Mouse (Mus musculus) layer of hippocampus, postnatal 10 days (tissue): ENCODE measurements around the gene Fkbp1b. TPM values are rescaled to one million over a fixed set of nuclear protein-coding genes. Genes with fewer than 3 reads are reported as not detected.
"Not testable (repeated sequence)": the region's sequence is repeated elsewhere in the genome, so short reads cannot be mapped to it uniquely, and the experiment has no call there.

Experiments used
- DNase-seq, 2 experiments: peaks; one replicate each; pipeline ENCODE4 v3.0.0; 2021; ENCODE audit warnings: low spot score in 2 of 2
- total RNA-seq, 2 experiments: library from RNA; stranded (reverse); gene quantifications; 2 replicates each; pipeline ENCODE4 v1.2.3; 2021

Gene Fkbp1b
- total RNA-seq, 2 experiments from 2014 or later: 115 to 124 TPM

DNA sequence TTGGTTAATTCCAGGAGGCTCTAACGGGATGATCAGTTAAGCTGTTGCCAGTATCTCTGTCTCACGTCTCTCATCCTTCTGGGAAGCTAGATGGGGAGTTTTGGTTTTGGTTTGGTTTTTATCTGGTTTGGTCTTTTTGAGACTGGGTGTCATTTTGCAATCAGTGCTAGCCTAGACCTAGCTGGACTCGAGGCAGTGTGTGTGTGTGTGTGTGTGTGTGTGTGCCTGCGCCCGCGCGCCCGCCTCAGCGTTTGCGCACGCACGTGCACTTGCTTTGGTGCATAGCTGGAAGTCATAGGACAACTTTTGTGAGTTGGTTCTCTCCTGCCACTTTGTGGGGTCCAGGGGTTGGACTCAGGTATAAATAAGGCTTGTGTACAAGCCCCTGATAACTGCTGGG is 2.4 kb upstream of the Fkbp1b start:
- peak; percentile 20 to 36 for DNase-seq

DNA sequence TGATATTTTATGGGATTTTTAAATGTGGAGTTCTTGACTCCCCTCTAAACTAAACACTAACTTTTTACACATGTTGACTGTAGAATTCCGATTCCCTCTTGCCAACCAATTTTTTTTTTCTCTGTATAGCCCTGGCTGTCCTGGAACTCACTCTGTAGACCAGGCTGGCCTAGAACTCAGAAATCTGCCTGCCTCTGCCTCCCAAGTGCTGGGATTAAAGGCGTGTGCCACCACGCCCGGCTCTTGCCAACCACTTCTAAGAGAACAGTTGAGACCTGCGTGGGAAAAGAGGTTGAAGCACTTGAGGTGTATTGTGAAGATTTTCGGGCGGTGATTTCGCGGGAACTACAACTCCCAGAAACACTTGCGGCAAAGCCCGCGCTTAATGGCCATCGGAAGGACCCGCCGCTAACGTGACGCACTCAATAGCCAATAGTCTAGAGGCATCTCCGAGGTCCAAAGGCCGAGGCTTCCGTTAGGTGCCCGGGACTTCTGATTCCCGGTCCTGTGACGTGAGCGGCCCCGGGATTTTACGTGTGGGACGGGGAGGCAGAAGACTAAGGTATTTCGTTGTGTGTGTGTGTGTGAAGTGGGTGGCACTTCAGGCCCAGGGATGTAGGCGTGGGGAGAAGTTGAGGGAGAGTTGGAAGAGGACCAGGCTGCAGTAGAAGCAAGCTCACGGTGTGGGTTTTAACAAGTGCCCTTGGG is 1.7 kb upstream of the Fkbp1b start, which contains the start of gene Wdcp:
Gene Wdcp (plus strand): TSS at position 414 of the 708 bp plus-strand sequence.
- peak; percentile 81 to 87 for DNase-seq

- no peak for DNase-seq
Measured at GRCm38 (mm10) chr12:4842456-4842855, 1.1 kb upstream of the Fkbp1b start.

- DNase-seq: peak in 1 of 2 experiments; percentile 39
Measured at GRCm38 (mm10) chr12:4840741-4841140, 650 bp downstream of the Fkbp1b start.

DNA sequence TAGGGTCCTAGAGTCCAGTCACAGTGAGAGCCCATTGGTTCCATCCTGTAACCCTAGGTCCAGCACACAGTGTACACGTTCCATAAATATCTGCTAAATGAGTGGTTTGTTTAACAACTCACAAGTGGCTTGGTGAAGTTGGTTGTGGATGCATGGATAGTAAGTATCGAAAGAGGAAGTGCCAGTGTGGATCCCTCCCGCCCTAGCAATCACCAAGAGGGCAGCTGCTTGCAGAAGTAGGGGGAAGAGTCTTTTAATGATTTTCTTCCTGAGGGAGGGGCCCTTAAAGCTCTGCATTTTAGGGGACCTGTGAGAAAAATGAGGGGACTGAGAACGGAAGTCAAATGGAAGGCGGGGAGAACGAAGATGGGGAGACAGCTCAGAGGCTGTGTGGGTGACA is 1.4 kb downstream of the Fkbp1b start:
- no peak for DNase-seq

DNA sequence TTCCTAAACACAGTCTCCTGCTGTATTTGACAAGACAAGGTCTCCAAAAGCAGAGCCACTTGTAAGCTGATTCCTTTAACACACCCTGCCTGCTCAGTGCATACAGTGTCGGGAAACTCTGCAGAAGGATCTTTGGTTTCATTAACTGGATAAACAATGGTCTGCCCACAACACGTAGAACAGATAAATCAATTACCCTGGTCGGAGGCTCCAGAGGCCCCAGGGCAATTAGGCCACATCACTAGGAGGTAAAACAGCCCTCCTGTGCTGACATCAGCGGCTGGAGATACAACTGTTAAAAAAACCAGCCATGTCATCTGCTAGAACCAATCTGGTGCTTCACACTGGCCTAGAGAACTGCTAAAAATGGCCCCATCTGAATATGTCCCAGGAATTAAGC is 4.4 kb downstream of the Fkbp1b start:
- no peak for DNase-seq

DNA sequence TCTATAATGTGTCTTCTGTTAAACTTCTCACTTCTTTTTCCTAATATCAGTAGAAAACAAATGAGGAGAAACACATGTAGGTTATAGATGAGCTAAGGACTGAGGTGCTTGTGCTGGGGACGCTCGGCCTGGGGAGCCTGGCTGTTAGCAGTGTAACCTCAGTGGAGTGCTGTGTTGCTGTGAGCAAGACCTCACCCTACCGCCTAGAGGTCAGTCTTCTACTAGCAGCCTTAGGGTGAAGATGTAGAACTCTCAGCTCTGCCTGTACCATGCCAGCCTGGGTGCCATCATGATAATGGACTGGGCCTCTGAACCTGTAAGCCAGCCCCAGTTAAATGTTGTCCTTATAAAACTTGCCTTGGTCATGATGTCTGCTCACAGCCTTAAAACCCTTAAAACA is 14.1 kb downstream of the Fkbp1b start:
- no peak for DNase-seq

DNA sequence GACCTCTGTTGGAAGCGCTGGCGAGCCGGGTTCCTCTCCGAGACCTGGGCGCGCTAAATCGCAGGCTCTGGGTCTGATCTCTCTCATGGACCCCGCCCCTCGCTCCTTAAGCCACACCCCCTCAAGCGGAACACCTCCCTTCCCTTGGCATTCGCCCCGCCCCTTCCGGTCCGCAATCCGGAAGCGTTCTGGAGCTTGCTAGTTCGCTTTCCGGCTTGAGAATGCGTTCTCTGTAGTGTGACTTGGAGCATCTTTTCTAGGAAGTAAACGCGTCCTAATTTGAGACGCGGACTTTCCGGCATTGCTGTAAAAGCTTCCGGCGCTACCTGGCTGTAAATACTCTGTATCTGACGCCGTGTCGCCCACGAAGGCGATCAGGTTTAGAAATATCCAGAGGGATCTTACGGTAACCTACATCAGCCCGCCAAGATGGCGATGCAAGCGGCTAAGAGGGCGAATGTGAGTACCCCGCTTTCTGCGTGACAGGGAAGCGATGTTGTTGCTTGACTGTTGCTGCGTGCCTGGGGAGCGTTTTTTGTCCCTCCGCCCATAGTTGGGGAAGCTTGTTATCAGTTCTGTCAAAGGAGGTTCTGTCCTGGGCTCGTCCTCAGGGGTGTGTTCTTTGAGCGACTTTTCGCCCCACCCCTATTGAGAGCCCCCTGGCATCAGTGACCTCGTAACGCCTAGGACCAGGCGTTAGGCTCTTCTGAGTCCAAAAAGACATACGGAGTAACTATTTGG is 23.9 kb downstream of the Fkbp1b start, which contains the start of gene Sf3b6:
Gene Sf3b6 (plus strand): TSS at position 184 of the 741 bp plus-strand sequence.
- peak; percentile 98 to 99 for DNase-seq

GRCm38 (mm10) chr12:4816680-4817360 is 24.6 kb downstream of the Fkbp1b start:
- DNase-seq: no peak

GRCm38 (mm10) chr12:4813636-4814035 is 27.8 kb downstream of the Fkbp1b start:
- DNase-seq: no peak

DNA sequence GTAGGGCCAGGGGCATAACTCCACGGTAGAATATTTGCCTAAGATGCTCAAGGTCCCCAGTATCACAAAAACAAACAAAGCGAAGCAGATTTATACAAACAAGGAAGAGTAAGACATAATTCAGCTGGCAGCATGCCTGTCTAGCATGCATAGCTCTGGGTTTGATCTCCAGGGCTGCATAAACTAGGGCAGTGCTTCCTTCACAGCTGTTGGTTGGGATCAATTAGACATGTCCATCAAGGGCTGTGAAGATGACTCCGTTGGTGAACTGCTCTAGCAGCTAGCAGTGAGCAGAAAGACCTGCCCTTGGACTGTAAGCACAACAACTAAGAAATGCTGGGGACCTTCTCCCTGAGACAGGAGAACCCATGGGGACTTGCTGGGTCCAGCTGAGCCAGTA is 29.7 kb downstream of the Fkbp1b start:
- no peak for DNase-seq

DNA sequence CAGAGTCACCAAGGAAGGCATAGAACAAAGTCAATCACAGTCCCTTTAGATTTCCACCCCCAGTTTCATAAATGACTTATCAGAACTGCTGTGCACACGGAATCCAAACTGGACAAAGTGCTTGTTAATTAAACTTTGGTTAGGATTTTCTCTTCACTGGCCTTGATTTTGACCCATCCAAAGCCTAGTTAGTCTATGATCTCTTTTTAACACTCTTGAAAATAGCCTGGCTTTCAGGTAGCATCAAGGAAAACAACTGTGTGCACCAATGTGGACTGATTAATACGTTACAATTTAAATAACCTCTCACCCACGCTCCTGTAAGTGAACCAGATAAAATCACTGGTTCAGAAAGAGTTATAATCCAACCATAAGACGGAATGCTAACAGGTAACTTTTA is 30.4 kb downstream of the Fkbp1b start:
- DNase-seq: no peak

- not testable (repeated sequence) for DNase-seq
Measured at GRCm38 (mm10) chr12:4797471-4797870, 43.9 kb downstream of the Fkbp1b start.

DNA sequence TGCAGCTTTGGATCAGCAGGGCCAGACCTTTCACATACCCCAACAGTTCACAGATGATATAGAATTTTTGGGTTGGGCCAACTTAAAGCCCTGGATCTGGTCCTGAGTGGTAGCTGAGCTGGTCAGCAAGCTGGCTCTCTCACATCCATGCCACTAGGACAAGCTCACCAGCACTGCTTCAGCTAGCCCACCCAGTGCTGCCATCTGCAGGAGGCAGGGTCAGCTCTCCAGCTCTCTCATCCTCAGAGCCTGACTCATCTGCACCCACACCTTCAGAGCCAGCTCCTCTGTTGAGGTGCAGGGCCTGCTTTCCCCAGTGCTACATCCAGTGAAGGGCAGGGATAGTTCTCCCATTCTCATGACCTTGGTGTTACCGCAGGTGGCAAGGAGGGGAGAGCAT is 47.7 kb downstream of the Fkbp1b start:
- DNase-seq: peak in 1 of 2 experiments; percentile 54

GRCm38 (mm10) chr12:4788128-4788527 is 53.3 kb downstream of the Fkbp1b start:
- DNase-seq: not testable (repeated sequence)

DNA sequence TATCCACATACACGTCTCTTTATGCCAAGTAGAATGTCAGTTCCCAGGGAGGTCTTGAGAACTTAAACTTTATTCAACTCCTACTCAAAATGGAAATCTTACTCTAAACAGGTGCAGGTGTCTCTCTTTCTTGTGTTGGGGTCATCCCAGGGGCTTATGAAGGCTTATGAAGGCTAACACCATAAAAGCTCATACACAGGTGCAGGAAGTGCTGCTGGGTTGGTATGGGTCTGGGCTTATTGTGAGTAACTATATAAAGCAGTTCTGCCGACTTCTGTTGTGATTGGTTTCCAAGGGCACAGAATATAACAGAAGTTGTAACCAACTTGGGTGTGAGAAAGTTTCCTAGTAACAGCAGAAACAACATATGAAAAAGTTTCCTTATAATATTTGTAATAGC is 56.9 kb downstream of the Fkbp1b start:
- DNase-seq: no peak

DNA sequence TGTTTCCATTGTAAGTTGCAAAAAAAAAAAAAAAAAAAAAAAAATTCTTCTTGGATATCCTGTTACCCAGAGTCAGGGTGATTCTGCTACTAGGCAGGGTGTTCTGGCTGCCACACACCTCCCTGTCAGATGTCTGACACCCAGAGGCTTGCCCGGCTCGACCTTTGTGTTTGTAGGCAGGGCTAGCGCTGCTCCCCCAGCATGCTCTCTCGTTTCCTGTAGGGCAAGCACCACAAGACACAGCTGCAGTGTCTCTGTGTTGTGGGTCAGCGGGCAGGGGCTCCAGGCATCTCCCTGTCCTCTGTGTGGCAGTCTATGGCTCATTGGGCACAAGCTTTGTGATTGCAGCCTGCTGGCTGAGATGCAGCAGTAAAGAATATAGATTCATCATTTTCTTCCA is 57.8 kb downstream of the Fkbp1b start:
- DNase-seq: no peak

Other genes with a start within 250 kb of the Fkbp1b start
- gene Itsn2, start 249.0 kb downstream of the Fkbp1b start, total RNA-seq: 10 to 100 TPM; 58.3 to 65.3 TPM
- not detected for gene Gm3625, start 248.7 kb downstream of the Fkbp1b start, total RNA-seq
- gene Fam228a, start 103.2 kb downstream of the Fkbp1b start, total RNA-seq: 1 to 10 TPM; 1.7 to 2.4 TPM
- 10 to 100 TPM; 12.8 to 13.7 TPM for gene Pfn4, start 72.6 kb downstream of the Fkbp1b start, total RNA-seq
- 10 to 100 TPM; 19.5 to 25.1 TPM for gene Fam228b, start 72.3 kb downstream of the Fkbp1b start, total RNA-seq
- gene Sf3b6, start 24.0 kb downstream of the Fkbp1b start, total RNA-seq: 100 to 1,000 TPM in 1 of 2 experiments, 10 to 100 TPM in 1; 85.5 to 104 TPM
- gene Wdcp, start 1.7 kb upstream of the Fkbp1b start, total RNA-seq: 10 to 100 TPM; 11.4 to 12.1 TPM
- gene Mfsd2b, start 32.8 kb upstream of the Fkbp1b start, total RNA-seq: under 1 TPM; 0.76 to 0.82 TPM
- gene Ubxn2a, start 66.1 kb upstream of the Fkbp1b start, total RNA-seq: 10 to 100 TPM; 39.7 to 45.4 TPM
- 10 to 100 TPM; 30.6 to 32.3 TPM for gene Atad2b, start 75.8 kb upstream of the Fkbp1b start, total RNA-seq